Mouse (Mus musculus): ENCODE measurements around the gene Atg4a. TPM values are rescaled to one million over a fixed set of nuclear protein-coding genes. Genes with fewer than 3 reads are reported as not detected.

Atg4a gene
- 16.7 TPM for polyA plus RNA-seq (2014; fragmentation: Illumina TruSeq; extraction: RNeasy Lipid Tissue Mini Kit (QIAGEN cat#74804); ENCODE audit: low read depth, low replicate concordance)

GRCm38 (mm10) chrX:140956272-140956940 lies at the start of gene Atg4a, which contains the start of gene Psmd10:
TSS of gene Atg4a (plus strand) at chrX:140956907.
TSS of gene Psmd10 (minus strand) at chrX:140956728.

GRCm38 (mm10) chrX:140907360-140907759 lies 49.3 kb upstream of the Atg4a start, which contains the start of gene Vsig1:
TSS of gene Vsig1 (plus strand) at chrX:140907608.

Other genes with a start within 250 kb of the Atg4a start
- gene Tex13b, start 143.5 kb upstream of the Atg4a start, polyA plus RNA-seq (2014; fragmentation: Illumina TruSeq; extraction: RNeasy Lipid Tissue Mini Kit (QIAGEN cat#74804); ENCODE audit: low read depth, low replicate concordance): not detected
- gene Vsig1, start 49.3 kb upstream of the Atg4a start, polyA plus RNA-seq (2014; fragmentation: Illumina TruSeq; extraction: RNeasy Lipid Tissue Mini Kit (QIAGEN cat#74804); ENCODE audit: low read depth, low replicate concordance): not detected
- 16.2 TPM for gene Psmd10, start 179 bp upstream of the Atg4a start, polyA plus RNA-seq (2014; fragmentation: Illumina TruSeq; extraction: RNeasy Lipid Tissue Mini Kit (QIAGEN cat#74804); ENCODE audit: low read depth, low replicate concordance)